Mouse (Mus musculus) ES-E14 (cell line): ENCODE measurements around the gene Tnr.

ENCODE experiments used
- CHD2 ChIP-seq: IDR thresholded peaks from 2 replicates; pipeline ENCODE4 v1.6.1; 2014; ENCODE audit warnings: mild to moderate bottlenecking, low read depth, low read length, inconsistent platforms
- MAFK ChIP-seq: IDR thresholded peaks from 2 replicates; pipeline ENCODE4 v1.6.1; 2014; ENCODE audit warnings: mild to moderate bottlenecking, low read depth, low read length, inconsistent platforms; ENCODE audit not compliant: insufficient read depth
- ZC3H11A ChIP-seq: IDR thresholded peaks from 2 replicates; pipeline ENCODE4 v1.6.1; 2012; ENCODE audit warnings: low read depth, mild to moderate bottlenecking, inconsistent platforms, low read length, borderline replicate concordance
- ZNF384 ChIP-seq: IDR thresholded peaks from 2 replicates; pipeline ENCODE4 v1.6.1; 2012; ENCODE audit warnings: low read depth, low read length, inconsistent platforms

DNA sequence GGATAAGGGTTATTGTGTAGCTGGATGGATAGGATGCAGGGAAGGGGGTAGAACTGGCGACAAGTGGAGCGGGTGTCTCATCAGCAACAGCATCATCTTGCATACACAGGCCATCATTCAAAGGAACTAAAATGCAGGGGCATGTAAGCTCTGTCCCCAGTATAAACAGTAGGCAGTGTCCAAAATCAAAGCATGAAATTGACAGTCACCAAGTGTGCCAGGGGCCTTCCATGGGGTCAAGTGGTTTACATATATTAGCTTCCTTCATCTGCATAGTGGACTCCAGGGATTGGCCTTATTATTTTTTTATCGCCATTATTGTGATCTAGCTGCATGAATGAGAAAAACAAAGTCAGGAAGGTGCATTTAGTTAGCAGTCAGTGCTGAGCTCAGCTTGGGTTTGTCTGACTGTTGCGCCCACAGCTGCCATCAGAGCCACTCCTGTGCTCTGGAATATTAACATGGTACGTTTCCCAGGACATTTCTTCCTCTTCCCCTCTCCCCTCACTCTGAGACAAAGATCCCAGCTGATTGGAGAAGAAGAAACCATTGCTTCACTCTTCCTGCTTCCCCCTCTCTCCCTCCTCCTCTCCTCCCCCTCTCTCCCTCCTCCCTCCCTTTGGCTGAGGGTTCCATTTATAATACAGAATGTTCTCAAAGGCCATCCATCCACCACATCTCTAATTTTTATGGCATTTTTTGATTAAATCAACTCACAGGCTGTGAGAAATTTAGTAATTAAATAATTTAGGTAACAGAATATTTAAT, 106.4 kb downstream of the Tnr start:
- TF ChIP-seq CHD2 (no peak), ZC3H11A (no peak), ZNF384 (no peak), MAFK (no peak)
